Mouse (Mus musculus) embryo, embryonic 11.5 days (tissue): ENCODE data around the gene Tenm2.

Source experiments
- DNase-seq: peaks from one replicate; pipeline ENCODE4 v3.0.0-alpha.2; 2012; ENCODE audit warnings: low read depth, low spot score

Tenm2 gene

GRCm38 (mm10) chr11:36277192-36277902, 958.4 kb downstream of the Tenm2 start:
- DNase-seq = peak; percentile 7

- DNase-seq = no peak
Observed at GRCm38 (mm10) chr11:36276015-36276414, 959.7 kb downstream of the Tenm2 start.

DNA sequence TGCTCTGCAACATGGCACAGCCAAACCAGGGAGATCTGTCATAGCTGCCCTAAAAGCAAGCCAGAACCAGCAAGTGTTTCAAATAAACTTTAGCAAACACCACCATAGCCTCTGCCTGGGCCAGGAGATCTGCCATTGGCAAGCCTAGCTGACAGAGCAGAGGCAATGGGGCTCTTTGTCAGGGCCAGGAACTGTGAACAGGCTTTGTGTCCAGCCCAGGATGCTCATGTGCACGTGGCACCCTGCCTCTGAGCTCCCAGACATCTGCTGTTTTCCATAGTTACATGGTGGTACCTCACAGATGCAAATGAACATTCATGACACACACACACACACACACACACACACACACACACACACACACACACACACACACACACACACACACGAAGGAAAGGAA, 963.6 kb downstream of the Tenm2 start:
- no peak for DNase-seq

DNA sequence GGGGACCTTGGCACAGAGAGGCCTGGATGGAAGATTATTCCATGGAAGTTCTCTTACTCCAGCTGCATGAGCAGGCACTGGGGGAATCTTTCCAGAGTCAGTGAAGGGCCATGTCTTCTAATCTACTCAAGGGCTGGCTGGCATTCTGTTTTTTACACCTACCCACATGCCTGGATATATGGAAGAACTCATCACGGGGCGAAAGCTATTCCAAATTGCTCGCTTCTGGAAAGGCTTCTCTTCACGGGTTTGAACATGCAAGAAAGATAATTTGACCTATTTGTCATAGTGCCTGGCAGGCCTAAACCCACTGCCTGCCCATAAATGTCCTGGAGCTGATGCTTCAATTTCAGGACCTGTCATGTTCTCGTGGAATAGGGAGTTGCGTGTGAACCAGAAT, 965.8 kb downstream of the Tenm2 start:
- no peak for DNase-seq

- DNase-seq = no peak
Observed at GRCm38 (mm10) chr11:36264776-36265466, 970.8 kb downstream of the Tenm2 start.

DNA sequence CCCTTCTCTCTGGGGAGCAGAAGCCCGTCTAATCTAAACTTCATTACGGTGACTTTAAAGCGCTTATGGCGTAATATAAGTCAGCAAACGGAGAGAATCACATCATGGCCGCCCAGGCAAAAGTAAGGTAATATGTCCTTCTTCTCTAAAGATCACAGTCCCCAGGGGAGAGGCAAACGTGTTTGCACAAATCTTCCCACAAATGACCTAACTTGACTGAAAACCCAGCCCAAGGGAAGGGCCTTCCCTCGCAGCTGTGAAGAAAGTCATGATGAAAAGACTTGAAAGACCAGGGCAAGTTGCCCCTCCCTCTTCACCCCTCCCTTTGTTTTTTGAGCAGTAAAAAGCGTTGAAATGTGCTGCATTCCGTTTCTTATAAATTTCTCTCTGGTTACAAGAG, 971.9 kb downstream of the Tenm2 start:
- peak; percentile 5 for DNase-seq

GRCm38 (mm10) chr11:36257187-36257586, 978.6 kb downstream of the Tenm2 start:
- no peak for DNase-seq

DNA sequence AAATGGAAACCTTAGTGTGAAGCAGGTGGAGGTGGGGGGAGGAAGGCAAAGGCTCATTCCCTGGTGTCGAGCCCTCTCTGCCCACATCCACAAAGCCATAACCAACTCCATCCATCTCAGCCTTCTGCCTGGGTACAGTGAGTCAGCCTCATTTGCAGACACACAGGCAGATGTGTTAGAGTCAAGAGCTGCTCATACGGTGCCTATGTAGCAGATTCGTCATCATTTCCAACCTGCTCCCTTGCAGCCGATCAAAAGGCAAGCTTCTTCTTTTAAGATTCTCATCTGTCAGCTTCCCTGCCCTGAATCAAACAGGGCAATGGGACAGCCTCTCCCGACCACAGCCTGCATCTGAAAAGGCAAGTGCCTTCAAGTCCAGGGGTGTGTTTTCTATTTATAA, 979.0 kb downstream of the Tenm2 start:
- DNase-seq = no peak

DNA sequence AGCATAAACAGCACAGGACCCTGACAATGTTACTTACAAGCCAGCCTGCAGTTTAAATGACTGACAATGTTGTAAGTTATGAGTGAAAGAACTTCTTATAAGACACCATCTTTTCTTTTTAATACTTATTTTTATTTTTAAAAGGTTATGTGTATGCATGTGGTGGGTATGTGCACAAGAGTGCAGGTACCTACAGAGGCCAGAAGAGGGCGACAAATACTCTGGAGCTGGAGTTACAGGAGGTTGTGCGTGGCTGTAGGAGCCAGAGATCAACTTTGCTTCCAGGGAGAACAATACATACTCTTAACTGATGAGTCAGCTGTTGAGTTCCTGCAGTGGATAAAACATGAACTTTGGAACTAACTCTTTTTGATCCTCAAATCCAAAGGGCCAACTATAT, 981.7 kb downstream of the Tenm2 start:
- no peak for DNase-seq

GRCm38 (mm10) chr11:36250111-36250510, 985.7 kb downstream of the Tenm2 start:
- DNase-seq = no peak

GRCm38 (mm10) chr11:36246152-36246551, 989.6 kb downstream of the Tenm2 start:
- DNase-seq = no peak

- no peak for DNase-seq
Observed at GRCm38 (mm10) chr11:36244491-36244882, 991.3 kb downstream of the Tenm2 start.

DNA sequence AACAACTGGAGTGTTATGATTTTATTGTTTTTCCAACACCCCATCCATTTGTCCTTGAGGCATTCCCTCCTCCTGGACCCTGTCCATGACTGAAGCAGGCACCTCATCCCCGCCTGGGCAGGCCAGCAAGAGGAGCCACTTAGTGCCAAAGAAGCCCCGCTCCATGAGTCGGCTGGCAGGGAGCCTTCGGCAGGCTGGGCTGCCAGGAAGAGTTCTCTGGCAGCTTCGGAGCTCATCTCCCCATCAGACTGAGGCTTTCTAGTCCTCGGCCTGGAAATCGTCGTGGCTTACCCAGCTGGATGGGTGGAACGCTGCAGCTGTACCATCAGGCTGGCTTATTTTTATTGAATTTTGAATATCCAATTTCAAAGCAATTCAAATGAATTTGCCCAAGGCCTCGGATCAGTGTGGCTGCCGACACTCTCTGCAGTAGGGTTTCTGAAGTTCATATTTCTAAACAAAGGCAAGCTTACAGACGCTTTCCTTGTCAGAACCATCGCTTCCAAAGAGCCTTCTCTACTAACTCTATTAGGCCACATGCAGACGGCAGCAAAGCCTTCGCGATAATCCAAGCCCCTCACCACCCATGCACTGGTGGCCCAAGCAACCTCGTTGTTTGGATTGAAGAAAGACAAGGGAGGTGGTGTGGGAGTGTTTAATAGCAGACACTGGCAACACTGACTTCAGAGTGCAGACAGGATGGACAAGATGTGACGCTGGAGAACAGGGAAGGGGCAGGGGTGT, 991.8 kb downstream of the Tenm2 start:
- no peak for DNase-seq

- DNase-seq = no peak
Observed at GRCm38 (mm10) chr11:36238890-36239289, 996.9 kb downstream of the Tenm2 start.

- no peak for DNase-seq
Observed at GRCm38 (mm10) chr11:36228654-36229053, 1007.1 kb downstream of the Tenm2 start.

- no peak for DNase-seq
Observed at GRCm38 (mm10) chr11:36228196-36228595, 1007.6 kb downstream of the Tenm2 start.

GRCm38 (mm10) chr11:36226061-36226460, 1009.7 kb downstream of the Tenm2 start:
- DNase-seq = no peak

- DNase-seq = no peak
Observed at GRCm38 (mm10) chr11:36223716-36224439, 1011.9 kb downstream of the Tenm2 start.

DNA sequence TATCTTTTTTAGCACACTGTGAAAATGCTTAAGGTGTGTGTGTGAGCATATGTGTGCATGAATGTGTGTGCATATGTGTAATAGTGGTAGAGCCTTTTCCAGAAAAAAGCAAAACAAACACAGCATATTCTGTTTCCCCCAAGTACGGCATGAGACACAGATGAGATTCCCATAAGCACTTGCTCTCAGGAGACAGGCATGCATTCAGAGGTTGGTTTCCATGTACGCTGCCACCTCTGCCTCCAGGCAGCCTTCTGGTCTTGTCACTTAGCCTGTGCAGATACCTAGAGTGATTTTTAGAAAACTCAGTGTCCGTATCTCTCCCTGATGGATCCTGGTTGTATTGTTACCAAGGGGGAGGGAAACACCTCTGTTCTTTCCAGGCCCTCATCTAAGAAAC, 1013.7 kb downstream of the Tenm2 start:
- no peak for DNase-seq

- peak; percentile 74 for DNase-seq
Observed at GRCm38 (mm10) chr11:36221271-36221975, 1014.3 kb downstream of the Tenm2 start.

GRCm38 (mm10) chr11:36220651-36221050, 1015.1 kb downstream of the Tenm2 start:
- DNase-seq = no peak
